Mouse (Mus musculus): ENCODE data around the gene Olfr222.
"Not testable (repeated sequence)": the region's sequence is repeated elsewhere in the genome, so short reads cannot be mapped to it uniquely, and the experiment has no call there.

Olfr222 gene

GRCm38 (mm10) chr11:59576135-59576534 lies at the start of gene Olfr222:
Gene Olfr222, minus strand, starts transcription at chr11:59576235.
- DNase-seq (ENCODE audit: low read depth, low spot score): not testable (repeated sequence)

- DNase-seq (ENCODE audit: low read depth, low spot score): no peak
Observed at GRCm38 (mm10) chr11:59624017-59624630, 48.1 kb upstream of the Olfr222 start.

- DNase-seq (ENCODE audit: low read depth, low spot score): no peak
Observed at GRCm38 (mm10) chr11:59622214-59622613, 46.2 kb upstream of the Olfr222 start.

GRCm38 (mm10) chr11:59616986-59617385 lies 41.0 kb upstream of the Olfr222 start:
- DNase-seq (ENCODE audit: low read depth, low spot score): not testable (repeated sequence)

- no peak for DNase-seq (ENCODE audit: low read depth, low spot score)
Observed at GRCm38 (mm10) chr11:59614120-59614519, 38.1 kb upstream of the Olfr222 start.

- DNase-seq (ENCODE audit: low read depth, low spot score): no peak
Observed at GRCm38 (mm10) chr11:59611646-59612045, 35.6 kb upstream of the Olfr222 start.

GRCm38 (mm10) chr11:59602287-59602686 lies 26.3 kb upstream of the Olfr222 start:
- DNase-seq (ENCODE audit: low read depth, low spot score): no peak

DNA sequence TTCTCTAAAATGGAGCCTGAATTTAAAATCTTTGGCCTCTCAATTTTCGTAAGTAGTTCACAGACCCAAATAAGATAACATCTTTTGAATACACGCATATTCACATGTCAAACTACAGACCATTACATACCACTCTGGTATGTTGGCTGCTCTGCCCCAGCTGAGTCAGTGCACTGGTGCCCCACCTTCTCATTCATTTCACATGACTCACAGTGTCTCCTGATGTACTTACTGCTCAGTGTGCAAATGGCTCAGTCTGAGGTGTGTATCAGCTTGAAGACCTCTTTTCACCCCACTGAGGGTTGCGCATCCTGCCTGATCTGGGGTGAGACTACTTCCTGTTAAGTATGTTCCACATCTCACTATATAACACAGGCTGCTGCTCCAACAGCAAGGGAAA lies 24.8 kb upstream of the Olfr222 start:
- DNase-seq (ENCODE audit: low read depth, low spot score): no peak

- no peak for DNase-seq (ENCODE audit: low read depth, low spot score)
Observed at GRCm38 (mm10) chr11:59599211-59599610, 23.2 kb upstream of the Olfr222 start.

- DNase-seq (ENCODE audit: low read depth, low spot score): no peak
Observed at GRCm38 (mm10) chr11:59596950-59597349, 20.9 kb upstream of the Olfr222 start.

GRCm38 (mm10) chr11:59596091-59596490 lies 20.1 kb upstream of the Olfr222 start:
- DNase-seq (ENCODE audit: low read depth, low spot score): no peak

DNA sequence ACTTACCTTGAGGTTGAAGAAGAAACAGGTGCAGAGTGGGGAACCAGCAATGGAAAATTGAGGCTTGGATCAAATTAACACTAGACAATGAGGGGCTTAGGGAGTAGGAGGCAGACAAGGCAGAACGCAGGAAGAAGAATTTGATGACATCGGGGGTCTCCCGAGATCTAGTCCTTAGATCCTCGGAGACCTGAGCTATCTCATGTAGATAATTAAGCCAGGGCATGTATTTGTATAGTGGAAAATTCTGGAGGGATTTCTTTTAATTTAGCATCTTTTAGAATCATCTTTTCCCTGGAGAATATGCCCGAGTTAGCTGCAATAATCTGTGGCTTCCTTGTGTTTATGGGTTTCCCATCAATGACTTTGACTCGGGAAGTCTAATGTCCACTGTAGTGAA lies 17.2 kb upstream of the Olfr222 start, which contains the start of gene Olfr223:
Gene Olfr223 (minus strand): TSS at position 101 of the 400 bp plus-strand sequence.
- DNase-seq (ENCODE audit: low read depth, low spot score): no peak

DNA sequence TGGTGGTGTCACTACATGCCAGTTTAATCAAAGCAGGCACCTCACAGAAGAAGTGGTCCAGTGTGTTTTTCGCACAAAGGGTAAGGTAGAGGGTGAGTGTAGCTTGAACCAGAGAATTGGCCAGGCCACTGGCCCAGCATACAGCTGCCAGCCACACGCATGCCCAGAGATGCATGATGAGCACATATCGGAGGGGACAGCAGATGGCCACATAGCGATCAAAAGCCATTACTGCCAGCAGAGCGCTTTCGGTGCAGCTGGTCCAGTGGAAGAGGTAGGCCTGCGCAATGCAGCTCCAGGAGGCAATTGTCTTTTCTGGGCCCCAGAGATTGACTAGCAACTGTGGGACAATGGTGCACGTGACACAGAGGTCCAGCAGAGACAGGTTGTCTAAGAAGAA lies 13.5 kb upstream of the Olfr222 start:
- DNase-seq (ENCODE audit: low read depth, low spot score): no peak

GRCm38 (mm10) chr11:59584539-59584938 lies 8.5 kb upstream of the Olfr222 start:
- no peak for DNase-seq (ENCODE audit: low read depth, low spot score)

DNA sequence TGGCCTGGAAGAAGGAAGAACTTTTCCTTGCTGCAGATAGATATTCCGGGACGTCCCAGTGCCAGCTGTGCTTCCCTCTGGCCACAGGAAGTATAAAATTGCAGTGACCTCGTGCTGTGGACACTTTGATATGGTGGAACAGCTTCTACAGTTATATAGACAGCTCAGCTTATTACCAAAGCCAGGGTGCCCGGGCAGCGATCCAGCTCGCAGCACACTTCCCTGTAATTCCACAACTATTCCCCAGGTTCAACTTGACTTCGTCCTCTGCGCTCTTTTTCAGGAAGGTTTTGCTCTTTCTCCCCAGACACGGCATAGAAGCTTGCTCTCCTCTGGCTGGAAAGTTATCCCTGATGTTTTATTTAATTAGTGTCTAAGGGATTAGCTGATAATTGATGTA lies 309 bp downstream of the Olfr222 start:
- no peak for DNase-seq (ENCODE audit: low read depth, low spot score)

DNA sequence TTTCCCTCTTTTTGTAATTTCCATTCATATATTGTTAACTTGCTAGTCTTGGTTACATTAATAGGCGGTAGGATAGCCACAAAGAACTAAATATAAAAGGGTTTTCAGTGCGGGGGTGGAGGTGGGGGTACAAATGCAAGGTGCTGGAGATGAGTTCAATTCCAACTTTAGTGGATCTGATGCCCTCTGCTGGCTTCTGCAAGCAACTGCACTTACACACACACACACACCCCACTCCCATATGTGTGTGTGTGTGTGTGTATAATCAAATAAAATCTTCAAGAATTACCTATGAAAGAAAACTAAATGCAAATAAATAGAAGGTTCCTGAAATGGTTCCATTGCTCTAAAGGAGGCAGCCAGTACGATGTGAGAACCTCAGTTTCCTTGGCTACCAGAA lies 6.7 kb downstream of the Olfr222 start:
- DNase-seq (ENCODE audit: low read depth, low spot score): no peak

DNA sequence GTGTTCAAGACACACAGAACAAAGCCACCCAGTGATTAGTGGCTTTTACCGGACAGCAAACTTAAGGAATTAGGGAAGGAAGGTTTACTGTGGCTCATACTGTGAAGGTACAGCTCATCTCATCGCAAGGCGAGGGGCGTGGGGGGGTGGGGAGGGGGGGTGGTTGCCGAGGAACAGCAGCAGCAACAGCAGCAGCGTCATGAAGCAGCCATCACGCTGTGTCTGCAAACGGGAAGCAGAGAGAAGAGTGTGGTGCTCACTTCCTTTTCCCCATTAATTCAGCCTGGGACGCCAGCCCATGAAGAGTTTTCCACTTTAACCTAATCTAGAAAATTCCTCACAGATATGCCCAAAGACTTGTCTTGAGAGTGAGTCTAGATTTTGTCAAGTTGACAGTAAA lies 13.2 kb downstream of the Olfr222 start:
- DNase-seq (ENCODE audit: low read depth, low spot score): no peak

DNA sequence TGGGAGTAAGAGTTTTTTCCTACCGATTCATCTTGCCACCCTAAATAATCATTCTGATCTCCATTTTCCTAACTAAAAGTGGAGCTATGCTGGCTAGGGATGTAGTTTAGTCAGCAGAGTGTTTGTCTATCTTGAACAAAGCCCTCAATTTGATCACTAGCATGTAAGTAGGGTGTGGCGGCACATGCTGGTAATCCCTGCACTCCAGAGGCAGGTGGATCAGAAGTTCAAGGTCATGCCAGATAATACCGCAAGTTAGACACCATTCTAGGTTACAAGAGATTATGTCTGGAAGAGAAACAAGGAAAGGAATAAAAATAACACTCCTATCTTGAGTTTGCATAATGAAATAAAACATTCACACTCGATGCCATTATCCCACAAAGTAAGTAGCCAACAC lies 13.7 kb downstream of the Olfr222 start:
- DNase-seq (ENCODE audit: low read depth, low spot score): no peak

- no peak for DNase-seq (ENCODE audit: low read depth, low spot score)
Observed at GRCm38 (mm10) chr11:59560906-59561305, 15.1 kb downstream of the Olfr222 start.

DNA sequence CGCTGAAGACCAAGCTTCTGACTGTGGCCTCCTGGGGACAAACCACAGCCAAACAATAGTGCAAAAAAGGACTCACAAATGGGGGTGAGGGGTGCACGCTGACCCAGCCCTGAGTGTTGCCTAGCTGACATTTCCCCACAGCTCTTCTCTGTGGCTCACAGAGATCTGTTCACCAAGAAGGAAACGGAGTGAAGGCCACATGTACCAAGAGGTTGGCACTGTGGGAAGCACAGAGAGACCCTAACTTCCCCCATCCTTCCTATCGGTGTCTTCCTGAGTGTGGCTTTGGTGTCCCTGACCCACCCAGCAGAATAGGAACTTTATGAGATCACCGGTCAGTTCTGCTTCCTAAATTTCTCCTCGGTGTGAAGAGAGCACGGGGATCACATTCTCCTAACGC lies 21.5 kb downstream of the Olfr222 start:
- no peak for DNase-seq (ENCODE audit: low read depth, low spot score)

DNA sequence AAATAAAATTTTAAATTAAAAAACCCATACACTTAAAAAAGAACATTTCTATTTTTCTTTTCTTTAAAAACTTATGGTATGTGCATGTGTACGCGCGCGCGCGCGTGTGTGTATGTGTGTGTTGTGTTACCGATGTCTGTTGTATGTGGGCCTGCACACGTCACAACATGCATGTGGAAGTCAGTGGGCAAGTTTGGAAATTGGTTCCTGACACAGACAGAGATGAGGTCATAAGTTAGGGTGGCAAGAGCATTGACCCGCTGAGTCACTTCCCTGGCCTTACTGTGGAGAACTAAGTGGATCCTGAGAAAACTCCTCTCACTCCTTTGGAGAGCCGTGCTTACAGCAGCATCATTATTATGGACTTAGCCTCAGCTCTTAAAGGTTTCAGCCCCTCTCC lies 21.9 kb downstream of the Olfr222 start:
- no peak for DNase-seq (ENCODE audit: low read depth, low spot score)

GRCm38 (mm10) chr11:59544005-59544404 lies 32.0 kb downstream of the Olfr222 start:
- no peak for DNase-seq (ENCODE audit: low read depth, low spot score)

- no peak for DNase-seq (ENCODE audit: low read depth, low spot score)
Observed at GRCm38 (mm10) chr11:59543376-59543775, 32.7 kb downstream of the Olfr222 start.

DNA sequence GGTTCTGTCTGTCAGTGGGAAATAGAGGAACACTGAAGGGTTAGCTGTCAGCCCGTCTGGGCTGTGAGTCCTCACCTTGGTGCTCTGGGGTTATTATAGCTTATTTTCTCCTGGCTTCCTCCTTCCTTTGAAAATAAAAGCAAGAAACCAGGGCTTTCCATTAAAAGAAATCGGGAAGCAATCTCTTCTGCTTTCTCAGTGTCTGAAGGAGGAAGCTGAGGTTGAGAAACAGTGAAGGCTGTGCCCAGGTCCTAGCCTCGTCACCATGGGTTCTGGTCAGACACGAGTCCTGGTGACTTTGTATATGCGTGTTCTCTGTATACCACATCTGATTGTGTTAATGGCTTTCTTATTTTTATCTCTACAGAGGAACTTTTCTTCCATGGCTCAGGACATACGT lies 33.6 kb downstream of the Olfr222 start:
- DNase-seq (ENCODE audit: low read depth, low spot score): no peak

Measured in c-Kit-negative CD71-positive TER-119-positive erythroid progenitor cells, embryonic 14.5 days (primary cell).